Mouse (Mus musculus) midbrain, embryonic 10.5 days (tissue): ENCODE measurements around the gene Fiz1. TPM values are rescaled to one million over a fixed set of nuclear protein-coding genes. Genes with fewer than 3 reads are reported as not detected.

Source experiments
- DNase-seq: peaks from one replicate; pipeline ENCODE4 v3.0.0-alpha.2; 2017; ENCODE audit warnings: low spot score
- H3K27ac ChIP-seq: fragments of 300-500 bp; sonication (generic); replicated peaks from 2 replicates; pipeline ENCODE4 v1.5.1; 2016; ENCODE audit warnings: mild to moderate bottlenecking
- H3K27me3 ChIP-seq: fragments of 300-500 bp; sonication (generic); 2 replicates; pipeline ENCODE4 v1.6.1; 2016; ENCODE audit warnings: low read depth, mild to moderate bottlenecking; ENCODE audit not compliant: poor library complexity, severe bottlenecking
- H3K36me3 ChIP-seq: fragments of 300-500 bp; sonication (generic); 2 replicates; pipeline ENCODE4 v1.6.1; 2016; ENCODE audit warnings: mild to moderate bottlenecking, moderate library complexity
- H3K4me1 ChIP-seq: fragments of 300-500 bp; sonication (generic); 2 replicates; pipeline ENCODE4 v1.6.1; 2016
- H3K4me3 ChIP-seq: fragments of 300-500 bp; sonication (generic); 2 replicates; pipeline ENCODE4 v1.5.1; 2016; ENCODE audit warnings: mild to moderate bottlenecking, moderate library complexity
- H3K9me3 ChIP-seq: fragments of 300-500 bp; sonication (generic); replicated peaks from 2 replicates; pipeline ENCODE4 v1.6.1; 2016; ENCODE audit warnings: mild to moderate bottlenecking
- WGBS: fragments of 180-500 bp; shearing (Covaris S2); methylation state at CpG from one replicate; pipeline ENCODE4 v1.1.7; 2016; 5-methylcytosine and 5-hydroxymethylcytosine counted together
- polyA plus RNA-seq: library from polyadenylated mRNA; unstranded; fragments of >200 nt; fragmentation: Nextera tagmentation; extraction: Ambion mirVana; gene quantifications from 2 replicates; pipeline ENCODE4 v1.2.1, GENCODE M21; 2016

The Fiz1 gene
- polyA plus RNA-seq, 1 experiment from 2014 or later = 56.7 TPM

GRCm38 (mm10) chr7:4988250-4988649 lies 26.2 kb downstream of the Fiz1 start:
- DNase-seq = no peak
- peaks cover 27% of the 10 kb centered on the region for H3K36me3 ChIP-seq
- peaks cover 7% of the 10 kb centered on the region for H3K4me1 ChIP-seq
- no peak overlapping the region for H3K27ac ChIP-seq
- WGBS = 75% methylated on average over 2 of the region's 2 CpGs
- H3K27me3 ChIP-seq = peaks cover 12% of the 10 kb centered on the region
- H3K4me3 ChIP-seq = no peak overlapping the region
- H3K9me3 ChIP-seq = peaks cover 17% of the 10 kb centered on the region

GRCm38 (mm10) chr7:4976832-4977231 lies 37.7 kb downstream of the Fiz1 start:
- H3K27ac ChIP-seq = no peak overlapping the region
- no peaks in the 10 kb centered on the region for H3K4me1 ChIP-seq
- H3K9me3 ChIP-seq = no peaks in the 10 kb centered on the region
- no peaks in the 10 kb centered on the region for H3K27me3 ChIP-seq
- no peak overlapping the region for H3K4me3 ChIP-seq
- no peak for DNase-seq
- WGBS = 86% methylated on average over 7 of the region's 7 CpGs
- H3K36me3 ChIP-seq = no peaks in the 10 kb centered on the region

- no peaks in the 10 kb centered on the region for H3K9me3 ChIP-seq
- no peaks in the 10 kb centered on the region for H3K27me3 ChIP-seq
- no peaks in the 10 kb centered on the region for H3K36me3 ChIP-seq
- peaks cover 10% of the 10 kb centered on the region for H3K4me1 ChIP-seq
- H3K27ac ChIP-seq = no peak overlapping the region
- no peak for DNase-seq
- 68% methylated on average over 4 of the region's 4 CpGs for WGBS
- no peak overlapping the region for H3K4me3 ChIP-seq
These were observed 39.0 kb downstream of the Fiz1 start for GRCm38 (mm10) chr7:4975455-4975854.

- Histone ChIP-seq H3K36me3 (no peaks in the 10 kb centered on the region), H3K27me3 (no peaks in the 10 kb centered on the region), H3K4me1 (peaks cover 11% of the 10 kb centered on the region), H3K4me3 (no peak overlapping the region), H3K27ac (no peak overlapping the region), H3K9me3 (no peaks in the 10 kb centered on the region)
- 81% methylated on average over 18 of the region's 18 CpGs for WGBS
- DNase-seq = no peak
These were observed 42.0 kb downstream of the Fiz1 start for GRCm38 (mm10) chr7:4972321-4973047.

GRCm38 (mm10) chr7:4971710-4972109 lies 42.8 kb downstream of the Fiz1 start:
- 30% methylated on average over 7 of the region's 7 CpGs for WGBS
- Histone ChIP-seq H3K4me1 (peaks cover 11% of the 10 kb centered on the region), H3K27ac (0 out of 2 replicates have a peak overlapping the region, but pooled peaks have one; percentile 6)

GRCm38 (mm10) chr7:4971068-4971467 lies 43.4 kb downstream of the Fiz1 start, which contains the start of gene Sbk3:
Gene Sbk3, minus strand, starts transcription at chr7:4971168.
- Histone ChIP-seq H3K4me3 (no peak within 1 kb of the TSS), H3K27me3 (no peaks in the 10 kb centered on the region), H3K27ac (0 out of 2 replicates have a peak within 1 kb of the TSS, but pooled peaks have one; percentile 6), H3K4me1 (peaks cover 11% of the 10 kb centered on the region), H3K9me3 (no peaks in the 10 kb centered on the region), H3K36me3 (no peaks in the 10 kb centered on the region)
- DNase-seq = no peak
- WGBS = 41% methylated on average over 6 of the region's 6 CpGs

More at GRCm38 (mm10) chr7:4971710-4972109, 42.8 kb downstream of the Fiz1 start:
- Histone ChIP-seq H3K36me3 (no peaks in the 10 kb centered on the region), H3K4me3 (no peak overlapping the region), H3K9me3 (no peaks in the 10 kb centered on the region), H3K27me3 (no peaks in the 10 kb centered on the region)
- no peak for DNase-seq

- no peaks in the 10 kb centered on the region for H3K36me3 ChIP-seq
- DNase-seq = no peak
- H3K4me1 ChIP-seq = peaks cover 5% of the 10 kb centered on the region; the same call in 1 of the 2 replicates
- 85% methylated on average over 5 of the region's 5 CpGs for WGBS
- H3K9me3 ChIP-seq = no peaks in the 10 kb centered on the region
- H3K27me3 ChIP-seq = no peaks in the 10 kb centered on the region
- H3K27ac ChIP-seq = no peak overlapping the region
- no peak overlapping the region for H3K4me3 ChIP-seq
These were observed 49.5 kb downstream of the Fiz1 start for GRCm38 (mm10) chr7:4964988-4965387.

GRCm38 (mm10) chr7:4964272-4964671 lies 50.2 kb downstream of the Fiz1 start, which contains the start of gene Sbk2:
Gene Sbk2, minus strand, starts transcription at chr7:4964406.
- WGBS = 8% methylated on average over 10 of the region's 10 CpGs
- DNase-seq = peak; percentile 54
- H3K27ac ChIP-seq = no peak within 1 kb of the TSS

GRCm38 (mm10) chr7:4963527-4963926 lies 51.0 kb downstream of the Fiz1 start:
- H3K27ac ChIP-seq = no peak overlapping the region
- no peak for DNase-seq
- peaks cover 5% of the 10 kb centered on the region; the same call in 1 of the 2 replicates for H3K4me1 ChIP-seq
- no peak overlapping the region for H3K4me3 ChIP-seq
- H3K27me3 ChIP-seq = no peaks in the 10 kb centered on the region
- no peaks in the 10 kb centered on the region for H3K36me3 ChIP-seq
- H3K9me3 ChIP-seq = no peaks in the 10 kb centered on the region
- 77% methylated on average over 5 of the region's 5 CpGs for WGBS

More at GRCm38 (mm10) chr7:4964272-4964671, 50.2 kb downstream of the Fiz1 start, which contains the start of gene Sbk2:
- H3K9me3 ChIP-seq = no peaks in the 10 kb centered on the region
- peak within 1 kb of the TSS; percentile 31; the same call in 1 of the 2 replicates for H3K4me3 ChIP-seq
- H3K4me1 ChIP-seq = peaks cover 5% of the 10 kb centered on the region; the same call in 1 of the 2 replicates
- H3K27me3 ChIP-seq = no peaks in the 10 kb centered on the region
- H3K36me3 ChIP-seq = no peaks in the 10 kb centered on the region

GRCm38 (mm10) chr7:4957361-4957760 lies 57.1 kb downstream of the Fiz1 start:
- no peak for DNase-seq
- H3K36me3 ChIP-seq = no peaks in the 10 kb centered on the region
- H3K27ac ChIP-seq = no peak overlapping the region
- no peaks in the 10 kb centered on the region for H3K9me3 ChIP-seq
- WGBS = 85% methylated on average over 10 of the region's 10 CpGs
- H3K4me3 ChIP-seq = no peak overlapping the region
- H3K27me3 ChIP-seq = no peaks in the 10 kb centered on the region
- no peaks in the 10 kb centered on the region for H3K4me1 ChIP-seq

Other genes with a start within 250 kb of the Fiz1 start
- gene Fam71e2, start 243.4 kb downstream of the Fiz1 start, polyA plus RNA-seq = not detected in 2 replicates
- gene Il11, start 231.8 kb downstream of the Fiz1 start, polyA plus RNA-seq = 0.21 TPM in 1 of 2 replicates, not detected in the other
- not detected in 2 replicates for gene Tmem190, start 231.8 kb downstream of the Fiz1 start, polyA plus RNA-seq
- gene Tmem238, start 225.0 kb downstream of the Fiz1 start, polyA plus RNA-seq = 2.7 and 3.4 TPM in 2 replicates
- 339 and 383 TPM in 2 replicates for gene Rpl28, start 221.8 kb downstream of the Fiz1 start, polyA plus RNA-seq
- gene Ube2s, start 202.1 kb downstream of the Fiz1 start, polyA plus RNA-seq = 357 and 426 TPM in 2 replicates
- 0.28 and 1.1 TPM in 2 replicates for gene Shisa7, start 170.0 kb downstream of the Fiz1 start, polyA plus RNA-seq
- gene Isoc2b, start 144.4 kb downstream of the Fiz1 start, polyA plus RNA-seq = 2.8 and 4.1 TPM in 2 replicates
- 0.64 and 0.70 TPM in 2 replicates for gene Isoc2a, start 137.5 kb downstream of the Fiz1 start, polyA plus RNA-seq
- 0.20 TPM in 1 of 2 replicates, not detected in the other for gene Gm36210, start 108.2 kb downstream of the Fiz1 start, polyA plus RNA-seq
- 4.3 and 4.7 TPM in 2 replicates for gene Zfp628, start 99.5 kb downstream of the Fiz1 start, polyA plus RNA-seq
- 10.4 and 11.6 TPM in 2 replicates for gene Nat14, start 92.7 kb downstream of the Fiz1 start, polyA plus RNA-seq
- gene Ssc5d, start 88.9 kb downstream of the Fiz1 start, polyA plus RNA-seq = 1.6 and 1.9 TPM in 2 replicates
- 0.05 and 0.26 TPM in 2 replicates for gene Sbk2, start 50.3 kb downstream of the Fiz1 start, polyA plus RNA-seq
- not detected in 2 replicates for gene Sbk3, start 43.5 kb downstream of the Fiz1 start, polyA plus RNA-seq
- 26.2 and 35.6 TPM in 2 replicates for gene Zfp579, start 18.5 kb downstream of the Fiz1 start, polyA plus RNA-seq
- gene Zfp524, start 282 bp downstream of the Fiz1 start, polyA plus RNA-seq = 7.1 and 9.1 TPM in 2 replicates
- 1.2 and 1.5 TPM in 2 replicates for gene Gm44973, start 799 bp upstream of the Fiz1 start, polyA plus RNA-seq
- gene Zfp865, start 5.7 kb upstream of the Fiz1 start, polyA plus RNA-seq = 5.2 and 5.5 TPM in 2 replicates
- 5.1 and 5.2 TPM in 2 replicates for gene Ccdc106, start 5.9 kb upstream of the Fiz1 start, polyA plus RNA-seq
- gene 4632433K11Rik, start 19.4 kb upstream of the Fiz1 start, polyA plus RNA-seq = not detected in 2 replicates
- gene Zfp784, start 23.7 kb upstream of the Fiz1 start, polyA plus RNA-seq = 2.8 and 4.2 TPM in 2 replicates
- gene Zfp580, start 36.8 kb upstream of the Fiz1 start, polyA plus RNA-seq = 41.2 and 51.2 TPM in 2 replicates
- 176 and 180 TPM in 2 replicates for gene U2af2, start 47.4 kb upstream of the Fiz1 start, polyA plus RNA-seq
- gene Epn1, start 65.5 kb upstream of the Fiz1 start, polyA plus RNA-seq = 56.1 and 60.7 TPM in 2 replicates
- not detected in 2 replicates for gene Rfpl4, start 102.3 kb upstream of the Fiz1 start, polyA plus RNA-seq
- gene Rasl2-9, start 111.3 kb upstream of the Fiz1 start, polyA plus RNA-seq = 0.33 and 0.48 TPM in 2 replicates
- not detected in 2 replicates for gene Vmn1r55, start 135.0 kb upstream of the Fiz1 start, polyA plus RNA-seq
- not detected in 2 replicates for gene Vmn1r56, start 182.1 kb upstream of the Fiz1 start, polyA plus RNA-seq
- gene Vmn1r57, start 203.8 kb upstream of the Fiz1 start, polyA plus RNA-seq = not detected in 2 replicates